Mouse (Mus musculus) limb, embryonic 15.5 days (tissue): ENCODE results near the gene Zfp607b. TPM values are rescaled to one million over a fixed set of nuclear protein-coding genes. Genes with fewer than 3 reads are reported as not detected.

Experiments
- ATAC-seq: fragments of 200-750 bp; cut with Nextera tagmentation; 2 replicates; pipeline ENCODE4 v1.8.0; 2017; ENCODE audit warnings: low read depth, moderate TSS enrichment; ENCODE audit not compliant: insufficient number of reproducible peaks, low FRiP score, low TSS enrichment
- H3K27ac ChIP-seq: fragments of 300-500 bp; sonication (generic); 2 replicates; pipeline ENCODE4 v1.5.1; 2015; ENCODE audit warnings: moderate library complexity, mild to moderate bottlenecking, inconsistent platforms
- H3K27me3 ChIP-seq: fragments of 300-500 bp; sonication (generic); 2 replicates; pipeline ENCODE4 v1.6.1; 2015; ENCODE audit warnings: inconsistent platforms
- H3K36me3 ChIP-seq: fragments of 300-500 bp; sonication (generic); 2 replicates; pipeline ENCODE4 v1.6.1; 2015; ENCODE audit warnings: inconsistent platforms
- H3K4me1 ChIP-seq: fragments of 300-500 bp; sonication (generic); 2 replicates; pipeline ENCODE4 v1.6.1; 2015; ENCODE audit warnings: inconsistent platforms
- H3K4me2 ChIP-seq: fragments of 300-500 bp; sonication (generic); 2 replicates; pipeline ENCODE4 v1.6.1; 2015; ENCODE audit warnings: mild to moderate bottlenecking, inconsistent platforms
- H3K4me3 ChIP-seq: fragments of 300-500 bp; sonication (generic); 2 replicates; pipeline ENCODE4 v1.5.1; 2015; ENCODE audit warnings: mild to moderate bottlenecking, inconsistent platforms
- H3K9ac ChIP-seq: fragments of 300-500 bp; sonication (generic); 2 replicates; pipeline ENCODE4 v1.6.1; 2015; ENCODE audit warnings: inconsistent platforms
- H3K9me3 ChIP-seq: fragments of 300-500 bp; sonication (generic); 2 replicates; pipeline ENCODE4 v1.6.1; 2016; ENCODE audit warnings: inconsistent platforms
- WGBS: fragments of 180-500 bp; shearing (Covaris S2); methylation state at CpG from one replicate; pipeline ENCODE4 v1.1.7; 2015; 5-methylcytosine and 5-hydroxymethylcytosine counted together
- polyA plus RNA-seq: library from polyadenylated mRNA; unstranded; fragments of >200 nt; fragmentation: Nextera tagmentation; extraction: Ambion mirVana; gene quantifications from 2 replicates; pipeline ENCODE4 v1.2.1, GENCODE M21; 2015

The Zfp607b gene
- polyA plus RNA-seq, 1 experiment from 2014 or later = 2.8 TPM

GRCm38 (mm10) chr7:27687836-27688235 is 1.3 kb upstream of the Zfp607b start:
- Histone ChIP-seq H3K9ac (no peak overlapping the region), H3K4me1 (peaks cover 11% of the 10 kb centered on the region), H3K4me2 (peak overlapping the region; percentile 52), H3K27ac (no peak overlapping the region), H3K9me3 (no peaks in the 10 kb centered on the region), H3K27me3 (no peaks in the 10 kb centered on the region), H3K36me3 (no peaks in the 10 kb centered on the region), H3K4me3 (peak overlapping the region; percentile 48; the same call in 1 of the 2 replicates)
- 60% methylated on average over 3 of the region's 3 CpGs for WGBS
- ATAC-seq = no peak

DNA sequence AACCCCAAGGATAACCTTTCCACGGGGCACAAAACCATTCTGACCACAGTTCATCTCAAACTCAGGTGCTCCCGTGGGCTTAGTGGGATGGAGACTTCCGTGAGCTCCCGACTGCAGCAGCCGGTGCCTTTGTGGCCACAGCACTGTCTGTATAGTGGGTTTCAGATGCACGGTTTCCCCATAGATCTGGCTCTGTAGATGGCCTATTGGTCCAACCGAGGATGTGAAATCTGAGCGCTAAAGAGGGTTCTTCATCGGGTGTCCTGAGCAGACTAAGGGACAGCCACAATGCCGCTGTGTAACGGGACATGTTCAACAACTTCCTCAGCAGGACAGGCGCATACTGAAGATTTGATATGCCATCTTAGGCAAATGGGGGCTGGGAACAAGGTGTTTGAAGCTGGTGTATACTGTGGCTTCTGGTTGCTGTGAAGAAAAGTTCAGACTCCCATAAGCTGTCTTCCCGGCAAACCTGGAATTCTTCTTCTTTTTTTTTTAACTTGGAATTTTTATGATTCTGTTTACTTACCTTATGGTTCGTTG is 823 bp upstream of the Zfp607b start:
- WGBS = 35% methylated on average over 14 of the region's 14 CpGs
- H3K27me3 ChIP-seq = no peaks in the 10 kb centered on the region
- no peaks in the 10 kb centered on the region for H3K36me3 ChIP-seq
- peak overlapping the region; percentile 48 for H3K4me3 ChIP-seq
- no peak for ATAC-seq
- no peaks in the 10 kb centered on the region for H3K9me3 ChIP-seq
- peak overlapping the region; percentile 84 for H3K27ac ChIP-seq
- H3K9ac ChIP-seq = peak overlapping the region; percentile 37; the same call in 1 of the 2 replicates
- H3K4me2 ChIP-seq = peak overlapping the region; percentile 52
- H3K4me1 ChIP-seq = peaks cover 11% of the 10 kb centered on the region

- no peaks in the 10 kb centered on the region for H3K9me3 ChIP-seq
- no peaks in the 10 kb centered on the region for H3K27me3 ChIP-seq
- ATAC-seq = no peak
- H3K27ac ChIP-seq = no peak overlapping the region
- H3K4me3 ChIP-seq = no peak overlapping the region
- no peak overlapping the region for H3K4me2 ChIP-seq
- no peak overlapping the region for H3K9ac ChIP-seq
- WGBS = 41% methylated on average over 5 of the region's 5 CpGs
- H3K36me3 ChIP-seq = no peaks in the 10 kb centered on the region
- H3K4me1 ChIP-seq = peaks cover 11% of the 10 kb centered on the region
These were observed 1.9 kb downstream of the Zfp607b start for GRCm38 (mm10) chr7:27691076-27691475.

- H3K4me3 ChIP-seq = no peak overlapping the region
- H3K9me3 ChIP-seq = no peaks in the 10 kb centered on the region
- H3K4me2 ChIP-seq = no peak overlapping the region
- ATAC-seq = no peak
- no peaks in the 10 kb centered on the region for H3K36me3 ChIP-seq
- no peaks in the 10 kb centered on the region for H3K4me1 ChIP-seq
- H3K27ac ChIP-seq = no peak overlapping the region
- WGBS = 44% methylated on average over 3 of the region's 3 CpGs
- no peaks in the 10 kb centered on the region for H3K27me3 ChIP-seq
- no peak overlapping the region for H3K9ac ChIP-seq
These were observed 7.6 kb downstream of the Zfp607b start for GRCm38 (mm10) chr7:27696711-27697110.

GRCm38 (mm10) chr7:27710402-27710801 is 21.3 kb downstream of the Zfp607b start:
- Histone ChIP-seq H3K4me3 (no peak overlapping the region), H3K4me1 (no peaks in the 10 kb centered on the region), H3K27me3 (no peaks in the 10 kb centered on the region), H3K9me3 (no peaks in the 10 kb centered on the region; the same call in 1 of the 2 replicates), H3K4me2 (no peak overlapping the region), H3K36me3 (no peaks in the 10 kb centered on the region), H3K9ac (no peak overlapping the region), H3K27ac (no peak overlapping the region)
- ATAC-seq = no peak
- WGBS = 80% methylated on average over 7 of the region's 7 CpGs

DNA sequence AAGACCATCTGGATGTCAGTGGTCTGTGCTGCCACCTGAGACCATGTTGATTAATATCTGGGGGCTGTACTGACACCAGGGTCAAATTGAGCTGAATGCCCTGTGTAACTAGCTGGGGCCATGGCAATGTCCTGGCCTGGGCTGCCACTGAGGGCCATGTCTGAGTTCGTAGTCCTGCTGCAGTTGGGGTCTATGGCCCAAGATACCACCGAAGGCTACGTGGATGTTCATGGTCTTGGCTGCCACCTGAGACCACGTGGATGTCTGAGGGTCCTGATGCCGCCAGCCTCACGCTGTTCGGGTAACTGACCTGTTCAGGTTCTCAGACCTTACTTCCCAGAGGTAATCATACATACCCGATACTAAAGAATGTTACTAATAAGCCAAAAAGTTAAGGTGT is 32.8 kb downstream of the Zfp607b start:
- WGBS = 87% methylated on average over 8 of the region's 8 CpGs
- no peak overlapping the region for H3K4me2 ChIP-seq
- H3K4me1 ChIP-seq = no peaks in the 10 kb centered on the region
- H3K36me3 ChIP-seq = no peaks in the 10 kb centered on the region
- no peak for ATAC-seq
- no peaks in the 10 kb centered on the region for H3K9me3 ChIP-seq
- no peak overlapping the region for H3K27ac ChIP-seq
- H3K4me3 ChIP-seq = no peak overlapping the region
- H3K27me3 ChIP-seq = no peaks in the 10 kb centered on the region
- H3K9ac ChIP-seq = no peak overlapping the region

GRCm38 (mm10) chr7:27725566-27726538 is 36.7 kb downstream of the Zfp607b start:
- H3K27ac ChIP-seq = no peak overlapping the region
- no peak overlapping the region for H3K4me2 ChIP-seq
- ATAC-seq = no peak
- 36% methylated on average over 12 of the region's 12 CpGs for WGBS
- no peaks in the 10 kb centered on the region for H3K36me3 ChIP-seq
- no peak overlapping the region for H3K4me3 ChIP-seq
- no peaks in the 10 kb centered on the region for H3K9me3 ChIP-seq
- no peak overlapping the region for H3K9ac ChIP-seq
- H3K4me1 ChIP-seq = no peaks in the 10 kb centered on the region
- no peaks in the 10 kb centered on the region for H3K27me3 ChIP-seq

- Histone ChIP-seq H3K27ac (no peak overlapping the region), H3K36me3 (no peaks in the 10 kb centered on the region), H3K4me2 (no peak overlapping the region), H3K9ac (no peak overlapping the region), H3K9me3 (no peaks in the 10 kb centered on the region), H3K4me1 (peaks cover 4% of the 10 kb centered on the region; the same call in 1 of the 2 replicates), H3K4me3 (no peak overlapping the region), H3K27me3 (no peaks in the 10 kb centered on the region)
- no peak for ATAC-seq
- 61% methylated on average over 2 of the region's 2 CpGs for WGBS
These were observed 38.3 kb downstream of the Zfp607b start for GRCm38 (mm10) chr7:27727471-27727870.

DNA sequence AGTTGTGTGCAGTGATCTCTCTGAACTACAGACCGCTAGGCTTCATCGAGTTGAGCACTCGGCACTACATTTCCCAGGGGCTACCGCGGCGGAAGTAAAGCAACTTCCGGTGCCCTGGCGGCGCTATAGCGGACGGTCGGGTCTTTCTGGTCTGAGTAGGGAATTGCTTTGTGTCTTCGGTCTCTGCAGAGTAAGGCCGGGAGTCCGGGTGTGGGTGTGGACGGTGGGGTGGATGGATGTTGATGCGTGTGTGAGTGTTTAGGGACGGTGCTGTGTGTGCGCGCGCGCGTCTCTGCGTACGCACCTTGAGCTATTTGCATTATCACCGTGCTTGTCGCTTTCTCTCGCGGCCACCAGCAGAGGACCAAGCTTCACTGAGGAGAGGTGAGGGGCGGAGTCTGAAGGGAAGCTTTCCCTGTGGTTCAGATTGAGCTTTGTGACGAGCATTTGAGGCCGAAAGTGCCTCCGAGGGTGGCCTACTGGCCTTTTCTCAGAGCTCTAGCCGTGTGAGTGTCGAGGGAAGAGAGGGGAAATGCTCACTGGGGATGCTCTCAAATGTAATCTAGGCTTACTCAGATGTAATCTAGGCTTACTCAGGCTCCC is 42.2 kb downstream of the Zfp607b start, which contains the start of gene Zfp60:
Gene Zfp60, plus strand, starts transcription at position 109 of the 603 bp plus-strand sequence.
- Histone ChIP-seq H3K27ac (peak within 1 kb of the TSS; percentile 95), H3K9ac (peak within 1 kb of the TSS; percentile 76), H3K9me3 (no peaks in the 10 kb centered on the region), H3K36me3 (no peaks in the 10 kb centered on the region), H3K27me3 (no peaks in the 10 kb centered on the region), H3K4me2 (peak within 1 kb of the TSS; percentile 55), H3K4me3 (peak within 1 kb of the TSS; percentile 73), H3K4me1 (peaks cover 9% of the 10 kb centered on the region; the same call in 1 of the 2 replicates)
- peak; percentile 90 for ATAC-seq
- WGBS = under 1% methylated on average over 35 of the region's 35 CpGs

GRCm38 (mm10) chr7:27731946-27732345 is 42.8 kb downstream of the Zfp607b start:
- no peaks in the 10 kb centered on the region for H3K36me3 ChIP-seq
- H3K4me3 ChIP-seq = peak overlapping the region; percentile 73
- ATAC-seq = no peak
- no peaks in the 10 kb centered on the region for H3K27me3 ChIP-seq
- 6% methylated on average over 12 of the region's 12 CpGs for WGBS
- peak overlapping the region; percentile 55 for H3K4me2 ChIP-seq
- peak overlapping the region; percentile 95 for H3K27ac ChIP-seq
- H3K4me1 ChIP-seq = peaks cover 9% of the 10 kb centered on the region; the same call in 1 of the 2 replicates
- peak overlapping the region; percentile 76 for H3K9ac ChIP-seq
- H3K9me3 ChIP-seq = no peaks in the 10 kb centered on the region

DNA sequence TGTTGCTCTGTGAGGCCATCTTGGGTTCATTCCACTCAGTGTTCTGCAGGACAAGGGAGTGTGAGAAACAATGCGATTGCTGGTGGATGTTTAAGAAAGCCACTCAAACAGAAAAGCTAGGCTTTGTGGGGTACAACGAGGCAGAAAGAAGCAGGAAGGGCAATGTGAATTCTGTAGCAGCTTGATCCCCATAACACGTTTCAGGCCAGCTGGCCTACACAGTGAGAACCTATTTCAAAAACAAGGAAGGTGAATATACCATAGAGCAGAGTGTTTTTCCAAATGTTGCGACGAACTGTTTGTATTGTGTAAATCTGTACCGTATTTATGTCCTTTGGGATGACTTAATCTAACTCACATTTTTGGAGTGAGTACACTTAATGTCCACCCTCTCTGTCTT is 43.4 kb downstream of the Zfp607b start:
- Histone ChIP-seq H3K9ac (no peak overlapping the region), H3K27me3 (no peaks in the 10 kb centered on the region), H3K4me3 (peak overlapping the region; percentile 73), H3K9me3 (no peaks in the 10 kb centered on the region), H3K27ac (no peak overlapping the region), H3K36me3 (no peaks in the 10 kb centered on the region), H3K4me2 (peak overlapping the region; percentile 55), H3K4me1 (peaks cover 9% of the 10 kb centered on the region; the same call in 1 of the 2 replicates)
- 74% methylated on average over 6 of the region's 6 CpGs for WGBS
- ATAC-seq = no peak
